ENCODE assay signal across 12 mouse cellular contexts in the genomic region with DNA sequence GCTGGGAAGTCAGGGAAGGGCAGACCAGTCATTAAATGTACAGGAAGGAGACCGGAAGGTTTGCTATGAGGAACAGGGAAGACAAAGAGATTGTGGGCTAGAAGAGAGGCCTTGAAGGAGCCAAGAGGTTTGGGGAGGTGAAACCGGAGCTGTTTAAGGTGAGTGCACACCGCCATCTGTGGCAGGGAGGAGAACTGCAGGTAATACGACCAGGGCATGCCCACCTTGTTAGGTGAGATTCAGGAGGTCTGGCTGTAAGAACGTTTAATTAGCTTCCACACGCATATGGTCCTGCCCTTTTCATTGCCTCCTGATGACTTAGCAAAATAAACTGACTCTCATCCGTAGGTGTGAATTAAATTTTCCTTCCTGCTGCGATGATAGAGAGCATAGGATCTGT.
A peak's percentile ranks its signal among the peaks of the same experiment; 100 is the strongest.
DNase-seq lines count a peak whose midpoint lies in the region; ATAC-seq lines count a peak whose summit lies in the region.
"Had no signal": no experiment of that assay in that cellular context is flagged by ENCODE, and none has a peak within 500 bp of the region (broad histone marks: within the 10 kb centered on the region; RNA-seq: fewer than 3 reads in every experiment).

No protein-coding gene starts in this region.

- no peaks in the 10 kb centered on the region for H3K27me3 ChIP-seq in kidney, embryonic 15.5 days
- H3K27me3 ChIP-seq: hindbrain, embryonic 15.5 days; limb, embryonic 15.5 days; neural tube, embryonic 13.5 days; stomach, embryonic 15.5 days had no signal

- H3K4me1 ChIP-seq in kidney, embryonic 15.5 days, result no peaks in the 10 kb centered on the region
- H3K4me1 ChIP-seq: limb, embryonic 15.5 days; stomach, embryonic 15.5 days had no signal

- no peak overlapping the region for H3K4me2 ChIP-seq in kidney, embryonic 15.5 days
- H3K4me2 ChIP-seq: hindbrain, embryonic 15.5 days; limb, embryonic 15.5 days; neural tube, embryonic 13.5 days; stomach, embryonic 15.5 days had no signal

- no peak overlapping the region for H3K4me3 ChIP-seq in kidney, embryonic 15.5 days (replicated peaks)
- H3K4me3 ChIP-seq: hindbrain, embryonic 15.5 days; limb, embryonic 15.5 days; neural tube, embryonic 13.5 days; stomach, embryonic 15.5 days had no signal

- H3K36me3 ChIP-seq in kidney, embryonic 15.5 days, result no peaks in the 10 kb centered on the region
- H3K36me3 ChIP-seq: hindbrain, embryonic 15.5 days; limb, embryonic 15.5 days; neural tube, embryonic 13.5 days; stomach, embryonic 15.5 days had no signal

- no peaks in the 10 kb centered on the region for H3K9me3 ChIP-seq in kidney, embryonic 15.5 days (replicated peaks)
- H3K9me3 ChIP-seq: hindbrain, embryonic 15.5 days; limb, embryonic 15.5 days; neural tube, embryonic 13.5 days; stomach, embryonic 15.5 days had no signal

- no peak for ATAC-seq in kidney, embryonic 15.5 days (replicated peaks; ENCODE audit: low FRiP score)
- no peak for ATAC-seq in granulocyte monocyte progenitor cell, adult 5-6 weeks (replicated peaks; ENCODE audit: poor library complexity, severe bottlenecking)

- 30% methylated on average over 8 of the region's 8 CpGs for WGBS in kidney, embryonic 15.5 days

- DNase-seq in adrenal gland, adult 8-10 months, result peak; percentile 3
- no peak for DNase-seq in adrenal gland, adult 2 months
- peak; percentile 28 for DNase-seq in kidney, adult 18-20 months
- peak; percentile 77 for DNase-seq in R1 (ENCODE audit: low read depth, low spot score)
- DNase-seq in kidney, postnatal 14 days, result peak; percentile 21
- DNase-seq in right cerebral cortex, postnatal 25 days, result no peak

- H3K27ac ChIP-seq in kidney, embryonic 15.5 days, result no peak overlapping the region
- H3K27ac ChIP-seq: hindbrain, embryonic 15.5 days; limb, embryonic 15.5 days; neural tube, embryonic 13.5 days; stomach, embryonic 15.5 days had no signal

- H3K9ac ChIP-seq in kidney, embryonic 15.5 days, result no peak overlapping the region
- H3K9ac ChIP-seq: hindbrain, embryonic 15.5 days; limb, embryonic 15.5 days; neural tube, embryonic 13.5 days; stomach, embryonic 15.5 days had no signal

Comparison
In these comparisons a context has a peak if more than half of its experiments do, and no peak if none do; other contexts are left out.
1. DNase-seq: peak in adrenal gland, adult 8-10 months (single experiment), kidney, adult 18-20 months (single experiment), R1 (single experiment) and kidney, postnatal 14 days (single experiment); none in adrenal gland, adult 2 months (single experiment) and right cerebral cortex, postnatal 25 days (single experiment).